Mouse (Mus musculus) thymus, postnatal 10 days (tissue): ENCODE measurements at regions not wholly inside any gene's neighbourhood (a gene's known extent, or its start where the extent isn't known, plus 50 kb on each side); places are given as distances from the start of the nearest gene placed in this dataset.
"Not testable (repeated sequence)": the region's sequence is repeated elsewhere in the genome, so short reads cannot be mapped to it uniquely, and the experiment has no call there.

ENCODE experiments used
- DNase-seq, 2 experiments: peaks; one replicate each; pipeline ENCODE4 v3.0.0; 2021; ENCODE audit warnings: low spot score in 2 of 2

GRCm38 (mm10) chr8:20812164-20812872 lies 80.2 kb upstream of the Defb33 start:
- DNase-seq, result peak in 1 of 2 experiments; percentile 8

- DNase-seq, result peak; percentile 10 to 41
Measured at GRCm38 (mm10) chr8:20813493-20813892, 79.0 kb upstream of the Defb33 start.

- DNase-seq, result peak; percentile 30 to 43
Measured at GRCm38 (mm10) chr8:20822434-20822833, 70.0 kb upstream of the Defb33 start.

GRCm38 (mm10) chr8:20823219-20823618 lies 69.2 kb upstream of the Defb33 start:
- DNase-seq, result peak; percentile 23 to 26

- not testable (repeated sequence) for DNase-seq
Measured at GRCm38 (mm10) chr8:20839481-20839880, 53.0 kb upstream of the Defb33 start.
